Mouse (Mus musculus) testis, adult 2 months (tissue): ENCODE data around the gene Wdr18. TPM values are rescaled to one million over a fixed set of nuclear protein-coding genes. Genes with fewer than 3 reads are reported as not detected.

Experiments
- H3K27ac ChIP-seq: fragments of 200-500 bp; 2 replicates; pipeline ENCODE4 v1.5.1; 2012; ENCODE audit warnings: low read depth, low read length; ENCODE audit not compliant: control insufficient read depth, insufficient read depth
- H3K27me3 ChIP-seq: fragments of 200-500 bp; 2 replicates; pipeline ENCODE4 v1.6.1; 2012; ENCODE audit warnings: mild to moderate bottlenecking, low read length, moderate library complexity; ENCODE audit not compliant: control insufficient read depth, insufficient read depth
- H3K36me3 ChIP-seq: fragments of 200-500 bp; 2 replicates; pipeline ENCODE4 v1.6.1; 2012; ENCODE audit warnings: mild to moderate bottlenecking, low read length; ENCODE audit not compliant: control insufficient read depth, insufficient read depth
- H3K4me1 ChIP-seq: fragments of 200-500 bp; 2 replicates; pipeline ENCODE4 v1.6.1; 2012; ENCODE audit warnings: low read length; ENCODE audit not compliant: control insufficient read depth, insufficient read depth
- H3K4me3 ChIP-seq: fragments of 200-500 bp; 2 replicates; pipeline ENCODE4 v1.5.1; 2012; ENCODE audit warnings: low read depth, mild to moderate bottlenecking, low read length, moderate library complexity, mixed read lengths; ENCODE audit not compliant: control insufficient read depth
- CTCF ChIP-seq: fragments of 200-500 bp; IDR thresholded peaks from 2 replicates; pipeline ENCODE4 v1.5.1; 2012; ENCODE audit warnings: low read depth, mild to moderate bottlenecking, inconsistent platforms, low read length, moderate library complexity; ENCODE audit not compliant: control insufficient read depth, insufficient read depth, insufficient replicate concordance
- POLR2A ChIP-seq: fragments of 200-500 bp; IDR thresholded peaks from 2 replicates; pipeline ENCODE4 v1.6.1; 2012; ENCODE audit warnings: low read depth, mild to moderate bottlenecking, inconsistent platforms, low read length, moderate library complexity; ENCODE audit not compliant: control insufficient read depth
- polyA plus RNA-seq: library from polyadenylated mRNA; depleted of rRNA; stranded (reverse); fragments of >200 nt; gene quantifications from 2 replicates; pipeline ENCODE4 v1.2.3, GENCODE M21; 2012

Wdr18 gene
- polyA plus RNA-seq, 1 experiment, result 36.5 TPM

DNA sequence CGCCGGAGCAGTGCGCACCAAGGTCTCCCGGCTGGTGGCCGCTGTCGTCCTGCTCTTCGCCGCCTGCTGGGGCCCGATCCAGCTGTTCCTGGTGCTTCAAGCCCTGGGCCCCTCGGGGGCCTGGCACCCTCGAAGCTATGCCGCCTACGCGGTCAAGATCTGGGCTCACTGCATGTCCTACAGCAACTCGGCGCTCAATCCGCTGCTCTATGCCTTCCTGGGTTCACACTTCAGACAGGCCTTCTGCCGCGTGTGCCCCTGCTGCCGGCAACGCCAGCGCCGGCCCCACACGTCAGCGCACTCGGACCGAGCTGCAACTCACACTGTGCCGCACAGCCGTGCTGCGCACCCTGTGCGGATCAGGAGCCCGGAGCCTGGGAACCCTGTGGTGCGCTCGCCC, 38.4 kb upstream of the Wdr18 start:
- Histone ChIP-seq H3K4me1 (peaks cover 30% of the 10 kb centered on the region), H3K27ac (no peak overlapping the region), H3K4me3 (no peak overlapping the region), H3K27me3 (no peaks in the 10 kb centered on the region), H3K36me3 (no peaks in the 10 kb centered on the region)
- TF ChIP-seq CTCF (no peak), POLR2A (no peak)

DNA sequence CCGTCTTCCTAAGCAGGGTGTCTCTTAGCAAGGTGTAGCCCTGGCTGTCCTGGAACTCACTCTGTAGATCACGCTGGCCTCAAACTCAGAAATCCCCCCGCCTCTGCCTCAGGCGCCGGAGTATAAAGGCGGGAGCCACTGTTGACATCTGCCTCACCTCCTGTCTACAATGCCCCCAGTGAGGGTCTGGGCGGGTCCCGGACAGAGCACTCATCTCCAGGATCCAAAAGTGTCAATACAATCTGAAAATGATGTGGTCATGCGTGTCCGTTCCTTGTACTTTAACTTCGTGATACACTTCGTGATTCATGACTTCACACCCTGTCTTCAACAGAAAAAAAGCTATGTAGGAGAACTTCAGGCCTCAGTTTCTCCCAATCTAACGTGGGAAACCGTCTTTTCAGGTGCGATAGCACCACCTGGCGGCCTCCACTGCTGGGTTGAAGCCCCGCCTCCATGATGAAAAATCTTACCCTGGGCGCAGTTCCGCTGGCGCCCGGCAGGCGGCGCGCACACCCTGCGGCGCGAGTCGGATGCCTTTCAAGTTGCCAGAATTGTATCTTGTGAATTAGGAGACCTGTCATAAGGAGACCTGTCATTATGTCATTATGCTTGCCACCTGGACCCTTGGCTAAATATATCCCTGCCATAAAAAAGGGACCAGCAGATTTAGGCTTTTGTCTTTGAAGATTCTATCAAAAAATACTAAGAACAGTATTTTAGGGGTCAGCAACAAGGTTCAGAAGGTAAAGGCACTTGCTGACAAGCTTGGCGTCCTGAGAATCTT, 34.8 kb upstream of the Wdr18 start:
- Histone ChIP-seq H3K27me3 (no peaks in the 10 kb centered on the region), H3K4me3 (peak overlapping the region; percentile 74), H3K27ac (no peak overlapping the region), H3K36me3 (no peaks in the 10 kb centered on the region), H3K4me1 (peaks cover 31% of the 10 kb centered on the region)
- no peak for TF ChIP-seq POLR2A
- peak; percentile 100 for TF ChIP-seq CTCF

DNA sequence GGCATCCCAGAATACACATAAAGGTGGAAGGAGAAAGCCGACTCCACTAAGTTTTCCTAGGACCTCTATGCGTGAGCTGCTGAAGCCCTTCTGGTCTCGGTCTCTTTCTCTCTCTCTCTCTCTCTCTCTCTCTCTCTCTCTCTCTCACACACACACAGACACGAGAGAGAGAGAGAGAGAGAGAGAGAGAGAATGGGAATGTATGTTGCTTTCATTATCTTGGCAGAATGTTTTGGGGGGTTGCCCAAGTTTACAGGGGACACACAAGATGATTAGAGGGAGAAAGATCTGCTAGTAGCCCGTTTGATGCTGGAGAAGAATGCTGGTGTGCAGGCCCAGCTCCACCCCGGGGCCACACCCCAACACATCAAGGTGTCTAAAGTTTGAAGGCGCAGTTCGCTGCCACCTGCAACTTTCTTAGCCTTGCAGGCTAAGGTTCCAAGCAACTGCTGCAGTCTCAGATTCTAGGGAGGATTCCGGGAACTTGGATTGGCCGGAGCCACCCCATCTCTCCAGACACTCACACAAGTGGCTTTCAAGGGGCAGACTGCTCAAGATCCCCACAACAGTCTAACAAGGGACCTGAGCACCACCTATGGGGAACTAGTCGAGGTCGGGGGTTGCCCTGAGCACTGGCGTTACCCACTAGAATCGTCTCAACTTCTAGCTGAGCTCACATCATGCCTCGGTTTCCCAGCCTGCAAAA, 34.0 kb upstream of the Wdr18 start:
- Histone ChIP-seq H3K4me3 (peak overlapping the region; percentile 78), H3K27ac (peak overlapping the region; percentile 88), H3K4me1 (peaks cover 26% of the 10 kb centered on the region), H3K36me3 (no peaks in the 10 kb centered on the region), H3K27me3 (no peaks in the 10 kb centered on the region)
- no peak for TF ChIP-seq CTCF
- no peak for TF ChIP-seq POLR2A

DNA sequence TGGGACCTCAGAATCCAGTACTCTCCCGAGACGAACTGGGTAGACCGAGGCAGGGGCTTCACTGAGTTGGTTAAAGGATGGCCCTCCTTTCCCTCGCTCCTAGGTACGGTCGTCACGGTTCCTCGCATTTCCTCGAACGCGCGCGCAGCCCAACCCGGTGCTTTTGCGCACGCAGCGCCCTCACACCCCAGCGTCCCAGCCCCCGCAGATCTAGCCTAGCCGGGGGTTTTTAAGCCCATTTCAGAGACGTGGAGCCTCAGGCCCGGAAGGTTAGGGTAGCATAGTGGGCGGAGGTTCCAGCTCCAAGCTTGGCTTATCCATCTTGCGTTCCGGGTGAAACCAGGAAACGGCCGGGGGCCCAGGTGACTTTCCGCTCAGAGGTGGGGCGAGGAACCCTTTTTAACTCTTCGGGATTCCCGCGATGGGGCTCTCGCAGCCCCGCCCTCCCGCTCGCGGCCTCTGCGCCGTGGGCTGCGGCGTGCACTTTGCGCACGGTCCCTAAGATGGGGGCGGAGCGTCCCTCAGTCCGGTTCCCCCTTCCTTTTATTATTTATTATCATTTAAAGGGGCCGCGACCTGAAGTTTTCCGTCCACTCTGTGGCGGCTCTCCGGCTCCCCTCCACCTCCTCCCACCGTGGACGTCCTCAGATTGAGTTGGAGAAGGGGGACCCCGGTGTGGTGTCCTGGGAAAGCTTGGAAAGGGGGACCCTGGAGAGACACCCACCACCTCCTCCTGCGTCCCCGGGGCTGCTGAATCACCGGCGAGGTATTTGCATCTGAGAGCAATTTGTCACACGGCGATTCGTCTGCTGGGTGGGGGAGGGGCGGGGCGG, 33.2 kb upstream of the Wdr18 start, which contains the start of gene Arid3a:
Arid3a (plus strand) TSS at position 553 of the 833 bp plus-strand sequence.
- Histone ChIP-seq H3K4me1 (peaks cover 26% of the 10 kb centered on the region), H3K4me3 (peak within 1 kb of the TSS; percentile 78), H3K27me3 (no peaks in the 10 kb centered on the region), H3K36me3 (no peaks in the 10 kb centered on the region), H3K27ac (peak within 1 kb of the TSS; percentile 88)
- TF ChIP-seq POLR2A (peak; percentile 19), CTCF (no peak)

DNA sequence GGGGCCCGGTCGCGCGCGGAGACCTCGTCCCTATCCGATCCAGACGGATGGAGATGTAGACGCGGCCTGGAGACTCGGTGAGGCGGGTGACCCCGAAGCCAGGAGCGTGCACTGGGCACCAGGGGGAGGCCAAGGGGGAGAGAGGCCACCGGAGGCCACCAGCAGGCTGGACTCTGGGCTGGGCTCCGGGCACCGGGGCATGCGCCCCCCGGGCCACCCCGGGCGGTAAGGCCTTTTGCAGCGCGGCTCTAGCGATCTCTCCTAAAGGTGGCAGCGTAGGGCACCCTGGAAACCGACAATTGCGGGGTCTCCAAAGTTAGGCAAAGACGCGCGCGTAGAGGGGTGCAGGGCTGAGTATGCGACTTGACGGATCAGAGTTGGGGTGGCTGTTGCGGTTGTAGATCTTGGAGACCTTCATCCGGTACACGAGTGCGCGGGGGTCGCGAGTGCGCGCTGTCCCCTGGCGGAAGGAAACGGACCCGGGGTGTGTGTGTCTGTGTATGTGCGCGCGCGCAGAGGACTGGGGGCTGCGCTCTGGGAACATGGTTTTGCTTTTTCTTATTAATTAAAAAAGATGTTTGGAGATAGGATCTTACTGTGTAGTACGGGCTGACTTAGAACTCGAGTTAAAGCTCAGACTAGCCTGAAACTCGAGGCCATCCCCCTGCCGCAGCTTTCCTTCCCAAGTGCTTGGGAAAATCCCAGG, 32.5 kb upstream of the Wdr18 start:
- no peak for TF ChIP-seq POLR2A
- TF ChIP-seq CTCF, result no peak
- Histone ChIP-seq H3K27ac (peak overlapping the region; percentile 55; the same call in 1 of the 2 replicates), H3K36me3 (no peaks in the 10 kb centered on the region), H3K27me3 (no peaks in the 10 kb centered on the region), H3K4me3 (peak overlapping the region; percentile 78), H3K4me1 (peaks cover 30% of the 10 kb centered on the region)

DNA sequence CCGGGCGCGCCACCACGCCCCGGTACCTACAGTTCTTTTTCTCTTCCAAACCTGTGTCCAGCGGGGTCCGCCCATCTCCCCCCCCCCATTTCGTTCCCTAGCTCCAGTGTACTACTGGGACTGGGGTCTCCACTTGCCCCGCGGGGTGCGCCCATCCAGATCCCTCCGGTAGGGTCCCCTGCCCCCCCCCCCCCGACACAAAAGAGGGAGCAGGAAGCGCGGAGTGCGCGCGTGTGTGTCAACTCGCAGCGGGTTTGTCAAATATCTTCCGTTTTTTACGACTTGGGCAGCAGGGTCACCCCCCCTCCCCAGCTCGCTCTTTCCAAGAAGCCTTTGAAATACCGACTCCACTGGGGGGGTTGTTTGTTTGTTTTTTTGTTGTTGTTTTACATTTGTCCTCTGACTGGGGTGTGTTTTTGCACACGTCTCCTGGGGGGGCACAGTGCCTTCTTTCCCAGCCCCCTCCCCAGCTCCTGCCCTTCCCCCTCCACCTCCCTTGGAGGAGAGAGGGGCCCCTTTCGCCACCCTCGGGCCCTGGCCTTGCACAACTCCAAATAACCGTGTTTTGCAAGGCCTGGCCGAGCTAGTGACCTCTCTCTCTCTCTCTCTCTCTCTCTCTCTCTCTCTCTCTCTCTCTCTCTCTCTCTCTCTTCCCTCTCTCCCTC, 31.8 kb upstream of the Wdr18 start:
- no peaks in the 10 kb centered on the region for H3K36me3 ChIP-seq
- TF ChIP-seq CTCF (no peak), POLR2A (no peak)
- peak overlapping the region; percentile 78 for H3K4me3 ChIP-seq
- no peaks in the 10 kb centered on the region for H3K27me3 ChIP-seq
- H3K4me1 ChIP-seq, result peaks cover 34% of the 10 kb centered on the region
- no peak overlapping the region for H3K27ac ChIP-seq
